Mouse (Mus musculus) liver, embryonic 12.5 days (tissue): ENCODE data around the gene Olfr1. TPM values are rescaled to one million over a fixed set of nuclear protein-coding genes. Genes with fewer than 3 reads are reported as not detected.

ENCODE experiments used
- ATAC-seq: fragments of 200-750 bp; cut with Nextera tagmentation; 2 replicates; pipeline ENCODE4 v1.8.0; 2017; ENCODE audit warnings: moderate number of reproducible peaks, mild to moderate bottlenecking, moderate library complexity
- H3K27ac ChIP-seq: fragments of 300-500 bp; sonication (generic); 2 replicates; pipeline ENCODE4 v1.5.1; 2016; ENCODE audit warnings: mild to moderate bottlenecking
- H3K27me3 ChIP-seq: fragments of 300-500 bp; sonication (generic); replicated peaks from 2 replicates; pipeline ENCODE4 v1.6.1; 2016; ENCODE audit warnings: mild to moderate bottlenecking, moderate library complexity
- H3K36me3 ChIP-seq: fragments of 300-500 bp; sonication (generic); 2 replicates; pipeline ENCODE4 v1.6.1; 2016; ENCODE audit warnings: mild to moderate bottlenecking, moderate library complexity
- H3K4me1 ChIP-seq: fragments of 300-500 bp; sonication (generic); 2 replicates; pipeline ENCODE4 v1.6.1; 2016
- H3K4me2 ChIP-seq: fragments of 300-500 bp; sonication (generic); 2 replicates; pipeline ENCODE4 v1.6.1; 2016; ENCODE audit warnings: mild to moderate bottlenecking, moderate library complexity
- H3K4me3 ChIP-seq: fragments of 300-500 bp; sonication (generic); 2 replicates; pipeline ENCODE4 v1.5.1; 2016; ENCODE audit warnings: mild to moderate bottlenecking, moderate library complexity
- H3K9ac ChIP-seq: fragments of 300-500 bp; sonication (generic); 2 replicates; pipeline ENCODE4 v1.6.1; 2016; ENCODE audit warnings: mild to moderate bottlenecking, moderate library complexity
- H3K9me3 ChIP-seq: fragments of 300-500 bp; sonication (generic); replicated peaks from 2 replicates; pipeline ENCODE4 v1.6.1; 2016; ENCODE audit warnings: mild to moderate bottlenecking, moderate library complexity
- WGBS: fragments of 180-500 bp; shearing (Covaris S2); methylation state at CpG from one replicate; pipeline ENCODE4 v1.1.7; 2016; ENCODE audit not compliant: insufficient replicate concordance; 5-methylcytosine and 5-hydroxymethylcytosine counted together
- polyA plus RNA-seq: library from polyadenylated mRNA; unstranded; fragments of >200 nt; fragmentation: Nextera tagmentation; extraction: Ambion mirVana; gene quantifications from 2 replicates; pipeline ENCODE4 v1.2.1, GENCODE M21; 2016

The Olfr1 gene
- polyA plus RNA-seq = not detected in 2 replicates

GRCm38 (mm10) chr11:73399514-73399913 lies at the start of gene Olfr1:
Olfr1 (minus strand) TSS chr11:73399614.
- no peak within 1 kb of the TSS for H3K27ac ChIP-seq
- H3K36me3 ChIP-seq = no peaks in the 10 kb centered on the region
- no peaks in the 10 kb centered on the region for H3K9me3 ChIP-seq
- no peak for ATAC-seq
- no peak within 1 kb of the TSS for H3K4me3 ChIP-seq
- H3K27me3 ChIP-seq = no peaks in the 10 kb centered on the region
- H3K4me1 ChIP-seq = no peaks in the 10 kb centered on the region
- H3K9ac ChIP-seq = no peak within 1 kb of the TSS
- no peak within 1 kb of the TSS for H3K4me2 ChIP-seq

DNA sequence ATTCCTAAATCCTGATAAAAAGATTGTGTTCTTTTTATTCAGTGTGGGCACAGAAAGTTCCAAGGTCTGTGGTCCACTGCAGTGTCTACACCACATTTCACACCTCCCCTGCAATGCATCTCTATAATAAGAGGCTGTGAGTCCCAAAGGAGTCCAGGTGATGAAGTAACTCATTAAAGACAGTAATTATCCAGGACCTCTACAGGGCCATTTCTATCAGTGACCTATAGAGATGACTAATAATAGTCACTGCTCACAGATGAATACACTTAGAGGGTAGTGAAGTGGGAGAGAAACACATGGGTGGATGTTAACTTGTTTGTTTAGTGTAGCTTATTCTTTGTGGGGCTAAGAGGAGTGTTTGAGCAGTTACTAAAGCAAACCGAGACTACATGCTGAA lies 29.0 kb upstream of the Olfr1 start, which contains the start of gene Olfr378:
Olfr378 (minus strand) TSS at position 101 of the 400 bp plus-strand sequence.
- Histone ChIP-seq H3K27me3 (no peaks in the 10 kb centered on the region), H3K4me2 (no peak within 1 kb of the TSS), H3K36me3 (no peaks in the 10 kb centered on the region), H3K9ac (no peak within 1 kb of the TSS), H3K4me1 (no peaks in the 10 kb centered on the region), H3K27ac (no peak within 1 kb of the TSS), H3K9me3 (peaks cover 9% of the 10 kb centered on the region; the same call in 1 of the 2 replicates), H3K4me3 (no peak within 1 kb of the TSS)
- no peak for ATAC-seq
- WGBS = 71% methylated on average over 1 of the region's 1 CpGs

- Histone ChIP-seq H3K4me3 (no peak overlapping the region), H3K36me3 (no peaks in the 10 kb centered on the region), H3K27ac (no peak overlapping the region), H3K27me3 (no peaks in the 10 kb centered on the region), H3K9ac (no peak overlapping the region), H3K4me2 (no peak overlapping the region), H3K9me3 (no peaks in the 10 kb centered on the region), H3K4me1 (no peaks in the 10 kb centered on the region)
- ATAC-seq = no peak
- WGBS = 48% methylated on average over 4 of the region's 4 CpGs
These were observed 4.0 kb downstream of the Olfr1 start for GRCm38 (mm10) chr11:73395374-73395773.

DNA sequence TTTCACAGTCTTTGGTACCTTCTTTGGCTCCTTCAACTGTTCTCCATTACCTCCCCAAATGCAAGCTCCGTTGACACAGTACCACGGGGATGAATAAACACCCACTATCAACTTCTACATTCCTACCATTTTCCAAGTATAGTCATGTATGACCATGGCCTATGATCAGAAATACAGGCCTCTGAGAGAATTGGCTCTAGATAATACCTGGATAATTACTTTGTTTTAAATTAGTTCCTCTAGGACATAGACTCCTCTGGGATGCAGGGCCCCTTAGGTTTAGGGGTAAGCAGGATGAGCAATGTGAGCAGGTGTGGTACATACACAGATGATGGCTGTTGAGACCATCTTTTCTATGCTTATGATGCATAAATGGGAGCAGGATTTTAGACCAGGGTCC lies 28.5 kb downstream of the Olfr1 start, which contains the start of gene Olfr376:
Olfr376 (plus strand) TSS at position 301 of the 400 bp plus-strand sequence.
- no peak for ATAC-seq
- no peaks in the 10 kb centered on the region for H3K9me3 ChIP-seq
- H3K36me3 ChIP-seq = no peaks in the 10 kb centered on the region
- no peak within 1 kb of the TSS for H3K9ac ChIP-seq
- H3K27ac ChIP-seq = no peak within 1 kb of the TSS
- 68% methylated on average over 2 of the region's 2 CpGs for WGBS
- no peak within 1 kb of the TSS for H3K4me2 ChIP-seq
- H3K4me3 ChIP-seq = no peak within 1 kb of the TSS
- no peaks in the 10 kb centered on the region for H3K27me3 ChIP-seq
- no peaks in the 10 kb centered on the region for H3K4me1 ChIP-seq

- H3K36me3 ChIP-seq = no peaks in the 10 kb centered on the region
- no peaks in the 10 kb centered on the region for H3K4me1 ChIP-seq
- H3K27ac ChIP-seq = no peak within 1 kb of the TSS
- no peaks in the 10 kb centered on the region for H3K27me3 ChIP-seq
- H3K4me2 ChIP-seq = no peak within 1 kb of the TSS
- no peak within 1 kb of the TSS for H3K9ac ChIP-seq
- WGBS = 29% methylated on average over 3 of the region's 3 CpGs
- no peak within 1 kb of the TSS for H3K4me3 ChIP-seq
- ATAC-seq = no peak
- H3K9me3 ChIP-seq = no peaks in the 10 kb centered on the region
These were observed 48.9 kb downstream of the Olfr1 start, which contains the start of gene Olfr20 for GRCm38 (mm10) chr11:73350483-73350882. Olfr20 (plus strand) TSS chr11:73350783.

Other genes starting within 250 kb of the Olfr1 start
- gene P2rx5, start 239.2 kb downstream of the Olfr1 start, polyA plus RNA-seq = 0.32 and 0.54 TPM in 2 replicates
- 108 and 110 TPM in 2 replicates for gene Emc6, start 222.6 kb downstream of the Olfr1 start, polyA plus RNA-seq
- gene Tax1bp3, start 222.5 kb downstream of the Olfr1 start, polyA plus RNA-seq = 44.2 and 44.5 TPM in 2 replicates
- 7.5 and 8.2 TPM in 2 replicates for gene Ctns, start 200.6 kb downstream of the Olfr1 start, polyA plus RNA-seq
- 2.1 and 2.3 TPM in 2 replicates for gene Shpk, start 200.2 kb downstream of the Olfr1 start, polyA plus RNA-seq
- gene Trpv1, start 165.3 kb downstream of the Olfr1 start, polyA plus RNA-seq = not detected in 2 replicates
- not detected in 2 replicates for gene Trpv3, start 132.2 kb downstream of the Olfr1 start, polyA plus RNA-seq
- gene Aspa, start 70.0 kb downstream of the Olfr1 start, polyA plus RNA-seq = 1.1 and 1.2 TPM in 2 replicates
- not detected in 2 replicates for gene Gm49340, start 69.9 kb downstream of the Olfr1 start, polyA plus RNA-seq
- 1.0 and 1.9 TPM in 2 replicates for gene Spata22, start 69.9 kb downstream of the Olfr1 start, polyA plus RNA-seq
- not detected in 2 replicates for gene Olfr20, start 48.8 kb downstream of the Olfr1 start, polyA plus RNA-seq
- gene Olfr376, start 28.4 kb downstream of the Olfr1 start, polyA plus RNA-seq = not detected in 2 replicates
- not detected in 2 replicates for gene Olfr378, start 28.9 kb upstream of the Olfr1 start, polyA plus RNA-seq
- gene Olfr380, start 57.9 kb upstream of the Olfr1 start, polyA plus RNA-seq = not detected in 2 replicates
- gene Olfr381, start 92.0 kb upstream of the Olfr1 start, polyA plus RNA-seq = not detected in 2 replicates
- gene Olfr382, start 117.6 kb upstream of the Olfr1 start, polyA plus RNA-seq = not detected in 2 replicates
- not detected in 2 replicates for gene Olfr385, start 193.4 kb upstream of the Olfr1 start, polyA plus RNA-seq
- not detected in 2 replicates for gene Olfr384, start 199.0 kb upstream of the Olfr1 start, polyA plus RNA-seq